Mouse (Mus musculus): ENCODE data around the gene Daam1.

- TF ChIP-seq POLR2A (IDR thresholded peaks at IDR 0.05; ENCODE audit: extremely low read depth, insufficient read depth, low read length) = no peak
- no peak for TF ChIP-seq CTCF (IDR thresholded peaks at IDR 0.05; ENCODE audit: extremely low read depth, insufficient read depth, low read length)
These were observed 81.4 kb downstream of the Daam1 start for GRCm38 (mm10) chr12:71912262-71912661.

All from cortical plate, adult 2 months (tissue).